Mouse (Mus musculus) liver, embryonic 13.5 days (tissue): ENCODE measurements around the gene Slc16a9. TPM values are rescaled to one million over a fixed set of nuclear protein-coding genes. Genes with fewer than 3 reads are reported as not detected.
A peak's percentile ranks its signal among the peaks of the same experiment; 100 is the strongest.
"Not testable (repeated sequence)": the region's sequence is repeated elsewhere in the genome, so short reads cannot be mapped to it uniquely, and the experiment has no call there.

Source experiments
- ATAC-seq: fragments of 200-750 bp; cut with Nextera tagmentation; 2 replicates; pipeline ENCODE4 v1.8.0; 2017; ENCODE audit warnings: low read depth, mild to moderate bottlenecking, moderate number of reproducible peaks, moderate library complexity
- DNase-seq: peaks from one replicate; pipeline ENCODE4 v3.0.0; 2022
- H3K27ac ChIP-seq: fragments of 300-500 bp; sonication (generic); 2 replicates; pipeline ENCODE4 v1.5.1; 2015; ENCODE audit warnings: moderate library complexity, mild to moderate bottlenecking, inconsistent platforms
- H3K27me3 ChIP-seq: fragments of 300-500 bp; sonication (generic); 2 replicates; pipeline ENCODE4 v1.6.1; 2015; ENCODE audit warnings: mild to moderate bottlenecking, inconsistent platforms
- H3K36me3 ChIP-seq: fragments of 300-500 bp; sonication (generic); 2 replicates; pipeline ENCODE4 v1.6.1; 2015; ENCODE audit warnings: mild to moderate bottlenecking, inconsistent platforms
- H3K4me1 ChIP-seq: fragments of 300-500 bp; sonication (generic); replicated peaks from 2 replicates; pipeline ENCODE4 v1.6.1; 2015; ENCODE audit warnings: inconsistent platforms
- H3K4me2 ChIP-seq: fragments of 300-500 bp; sonication (generic); 2 replicates; pipeline ENCODE4 v1.6.1; 2015; ENCODE audit warnings: inconsistent platforms, mild to moderate bottlenecking, moderate library complexity
- H3K4me3 ChIP-seq: fragments of 300-500 bp; sonication (generic); replicated peaks from 2 replicates; pipeline ENCODE4 v1.5.1; 2015; ENCODE audit warnings: mild to moderate bottlenecking, inconsistent platforms
- H3K9ac ChIP-seq: fragments of 300-500 bp; sonication (generic); 2 replicates; pipeline ENCODE4 v1.6.1; 2015; ENCODE audit warnings: mild to moderate bottlenecking, inconsistent platforms
- H3K9me3 ChIP-seq: fragments of 300-500 bp; sonication (generic); replicated peaks from 2 replicates; pipeline ENCODE4 v1.6.1; 2016; ENCODE audit warnings: inconsistent platforms
- WGBS: fragments of 180-500 bp; shearing (Covaris S2); methylation state at CpG from one replicate; pipeline ENCODE4 v1.1.7; 2015; ENCODE audit not compliant: insufficient replicate concordance; 5-methylcytosine and 5-hydroxymethylcytosine counted together
- polyA plus RNA-seq: library from polyadenylated mRNA; unstranded; fragments of >200 nt; fragmentation: Nextera tagmentation; extraction: Ambion mirVana; gene quantifications from 2 replicates; pipeline ENCODE4 v1.2.1, GENCODE M21; 2015

Slc16a9 gene
- polyA plus RNA-seq, 1 experiment from 2014 or later, result 0.45 TPM

DNA sequence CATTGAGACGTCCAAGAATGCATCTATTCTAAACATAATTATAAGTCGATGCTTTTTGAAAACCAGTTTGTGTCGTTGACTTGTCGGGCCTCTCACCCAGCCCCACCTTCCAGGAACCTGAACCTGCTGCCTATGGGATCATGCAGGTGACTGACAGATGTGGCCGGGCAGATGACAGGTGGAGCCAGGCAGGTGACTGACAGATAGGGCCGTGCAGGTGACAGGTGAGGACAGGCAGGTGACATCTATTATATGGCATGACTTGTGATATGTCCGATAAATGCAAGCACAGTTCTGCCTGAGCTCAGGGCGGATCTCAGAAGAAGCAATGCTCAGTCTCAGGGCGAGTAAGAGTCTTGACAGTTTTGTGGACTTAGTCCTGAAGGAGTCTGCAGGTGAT, 33.6 kb upstream of the Slc16a9 start:
- no peak overlapping the region for H3K4me3 ChIP-seq
- no peak for ATAC-seq
- DNase-seq, result no peak
- H3K4me2 ChIP-seq, result no peak overlapping the region
- no peak overlapping the region for H3K27ac ChIP-seq
- H3K9ac ChIP-seq, result no peak overlapping the region
- 61% methylated on average over 9 of the region's 9 CpGs for WGBS
- no peaks in the 10 kb centered on the region for H3K27me3 ChIP-seq
- H3K4me1 ChIP-seq, result no peaks in the 10 kb centered on the region
- H3K9me3 ChIP-seq, result no peaks in the 10 kb centered on the region
- no peaks in the 10 kb centered on the region for H3K36me3 ChIP-seq

DNA sequence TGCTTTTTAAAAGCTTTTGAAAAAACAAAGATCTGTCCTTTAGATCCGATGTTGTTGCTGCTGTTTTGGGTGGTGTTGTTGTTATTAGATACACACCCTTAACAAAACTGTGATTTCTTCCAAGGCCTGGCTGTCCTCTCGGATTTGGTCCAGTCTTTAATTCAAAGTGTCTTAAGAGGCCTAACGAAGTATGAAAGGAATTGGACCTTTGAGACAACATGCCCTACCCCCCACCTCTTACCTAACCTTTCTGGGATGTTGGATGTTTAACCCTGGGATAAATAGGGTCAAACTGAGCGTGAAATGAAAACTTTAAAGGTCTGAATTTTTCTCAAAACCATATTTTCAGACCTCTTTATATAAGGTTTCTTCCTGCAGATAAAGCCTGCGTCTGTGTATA, 23.9 kb upstream of the Slc16a9 start:
- Histone ChIP-seq H3K36me3 (no peaks in the 10 kb centered on the region), H3K4me3 (no peak overlapping the region), H3K9ac (no peak overlapping the region), H3K4me2 (no peak overlapping the region), H3K4me1 (no peaks in the 10 kb centered on the region), H3K27me3 (no peaks in the 10 kb centered on the region), H3K27ac (no peak overlapping the region), H3K9me3 (no peaks in the 10 kb centered on the region)
- ATAC-seq (no peak), DNase-seq (no peak)
- 63% methylated on average over 5 of the region's 5 CpGs for WGBS

DNA sequence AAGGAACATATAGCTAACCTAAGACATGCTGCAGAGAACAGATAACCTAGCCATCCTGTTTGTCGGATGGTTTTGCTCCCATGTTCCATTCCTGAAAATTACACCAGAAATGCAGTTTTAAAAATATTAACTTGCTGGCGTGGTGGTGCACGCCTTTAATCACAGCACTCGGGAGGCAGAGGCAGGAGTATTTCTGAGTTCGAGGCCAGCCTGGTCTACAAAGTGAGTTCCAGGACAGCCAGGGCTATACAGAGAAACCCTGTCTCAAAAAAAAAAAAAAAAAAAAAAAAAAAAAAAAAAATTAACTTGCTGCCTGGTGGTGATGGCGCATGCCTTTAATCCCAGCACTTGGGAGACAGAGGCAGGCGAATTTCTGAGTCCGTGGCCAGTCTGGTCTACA, 22.7 kb upstream of the Slc16a9 start:
- WGBS, result 71% methylated on average over 8 of the region's 8 CpGs

DNA sequence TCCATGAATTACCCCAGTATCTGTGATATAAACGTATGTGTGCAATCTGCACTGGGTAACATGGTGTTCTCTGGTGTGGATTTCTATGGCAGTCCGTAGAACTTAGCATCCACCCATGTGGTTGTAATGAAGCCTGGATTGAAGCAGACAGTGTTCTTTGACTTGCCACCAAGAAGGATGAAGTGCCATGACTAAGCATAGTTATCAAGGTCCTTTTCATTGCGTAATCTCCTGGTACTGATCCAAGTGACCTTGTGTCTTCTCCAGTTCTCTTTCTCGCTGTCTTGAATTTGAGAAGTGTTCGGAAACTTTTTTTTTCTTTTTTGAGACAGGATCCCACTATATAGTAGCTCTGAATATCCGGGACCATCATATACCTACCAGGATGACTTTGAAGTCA, 20.3 kb upstream of the Slc16a9 start:
- DNase-seq, result no peak
- H3K27ac ChIP-seq, result no peak overlapping the region
- H3K9me3 ChIP-seq, result no peaks in the 10 kb centered on the region
- 65% methylated on average over 6 of the region's 6 CpGs for WGBS
- ATAC-seq, result no peak
- no peak overlapping the region for H3K9ac ChIP-seq
- no peaks in the 10 kb centered on the region for H3K36me3 ChIP-seq
- H3K4me1 ChIP-seq, result no peaks in the 10 kb centered on the region
- no peaks in the 10 kb centered on the region for H3K27me3 ChIP-seq
- H3K4me2 ChIP-seq, result no peak overlapping the region
- H3K4me3 ChIP-seq, result no peak overlapping the region

More for the DNA sequence above, 22.7 kb upstream of the Slc16a9 start:
- not testable (repeated sequence) for H3K27ac ChIP-seq, H3K9me3 ChIP-seq, H3K27me3 ChIP-seq, H3K4me3 ChIP-seq, DNase-seq, H3K36me3 ChIP-seq, H3K4me2 ChIP-seq, H3K4me1 ChIP-seq, H3K9ac ChIP-seq, ATAC-seq

DNA sequence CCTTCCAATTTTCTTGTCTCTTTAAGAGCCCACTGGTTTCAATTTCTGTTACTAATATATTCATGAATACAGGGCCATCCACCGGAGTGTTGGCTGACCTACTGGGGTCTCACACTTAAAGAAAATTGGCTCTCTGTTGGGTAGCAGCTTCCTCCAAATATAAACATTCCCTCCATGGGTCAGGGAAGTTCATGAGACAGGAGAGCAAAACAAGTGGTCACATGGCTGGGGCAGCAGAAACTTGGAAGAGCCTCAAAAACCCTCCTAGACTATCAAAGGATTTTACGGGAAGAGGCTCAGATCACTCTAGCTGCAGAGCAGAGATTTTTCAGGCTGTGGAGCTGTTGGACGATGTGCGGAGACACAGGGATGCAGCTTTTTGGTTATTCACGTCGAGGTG, 19.1 kb upstream of the Slc16a9 start:
- Histone ChIP-seq H3K4me1 (no peaks in the 10 kb centered on the region), H3K4me3 (no peak overlapping the region), H3K9ac (no peak overlapping the region), H3K36me3 (no peaks in the 10 kb centered on the region), H3K27ac (no peak overlapping the region), H3K4me2 (no peak overlapping the region), H3K27me3 (no peaks in the 10 kb centered on the region), H3K9me3 (no peaks in the 10 kb centered on the region)
- DNase-seq (no peak), ATAC-seq (no peak)
- 72% methylated on average over 6 of the region's 6 CpGs for WGBS

DNA sequence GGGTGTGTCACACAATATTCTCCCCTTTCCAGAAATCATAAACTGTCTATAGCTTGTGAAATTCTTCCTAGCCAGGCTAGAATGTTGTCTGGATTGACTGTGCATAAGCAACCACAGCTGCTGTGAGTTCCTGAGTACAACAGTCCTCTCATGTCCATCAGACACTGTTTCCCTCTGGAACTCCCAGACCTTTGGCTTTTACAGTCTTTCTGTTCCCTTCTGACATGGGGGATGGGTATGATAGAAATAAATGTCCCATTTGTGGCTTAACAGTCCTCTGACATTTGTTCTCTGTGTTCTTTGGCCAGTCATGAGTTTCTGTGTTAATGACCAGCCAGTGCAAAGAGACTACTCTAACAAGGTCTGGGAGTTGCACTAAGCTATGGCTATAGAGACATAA, 18.3 kb upstream of the Slc16a9 start:
- Histone ChIP-seq H3K9ac (no peak overlapping the region), H3K36me3 (no peaks in the 10 kb centered on the region), H3K4me3 (no peak overlapping the region), H3K27ac (no peak overlapping the region), H3K9me3 (no peaks in the 10 kb centered on the region), H3K27me3 (no peaks in the 10 kb centered on the region), H3K4me2 (no peak overlapping the region), H3K4me1 (no peaks in the 10 kb centered on the region)
- DNase-seq (no peak), ATAC-seq (no peak)

DNA sequence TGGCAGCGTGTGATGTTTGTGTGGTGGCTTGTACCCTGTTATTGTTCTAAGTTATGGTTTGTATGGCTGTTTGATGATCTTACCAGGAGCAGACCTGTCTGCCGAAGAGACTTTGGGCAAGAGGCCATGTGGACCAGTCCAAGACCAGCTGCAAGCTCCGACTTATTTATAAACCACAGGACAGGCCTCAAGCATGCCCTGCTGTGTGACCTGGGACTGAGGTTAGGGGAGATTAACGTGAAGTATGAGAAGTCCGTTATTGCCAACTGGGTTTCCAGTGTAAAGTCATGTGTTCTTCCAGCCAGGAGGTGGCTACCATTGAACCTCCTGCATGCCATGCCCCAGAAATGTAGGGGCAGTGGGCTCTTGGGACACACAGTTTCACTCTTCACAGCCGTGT, 14.5 kb upstream of the Slc16a9 start:
- Histone ChIP-seq H3K27ac (no peak overlapping the region), H3K9me3 (no peaks in the 10 kb centered on the region), H3K4me1 (no peaks in the 10 kb centered on the region), H3K4me3 (no peak overlapping the region), H3K4me2 (no peak overlapping the region), H3K36me3 (no peaks in the 10 kb centered on the region), H3K9ac (no peak overlapping the region), H3K27me3 (no peaks in the 10 kb centered on the region)
- DNase-seq, result no peak
- no peak for ATAC-seq
- 67% methylated on average over 6 of the region's 6 CpGs for WGBS

DNA sequence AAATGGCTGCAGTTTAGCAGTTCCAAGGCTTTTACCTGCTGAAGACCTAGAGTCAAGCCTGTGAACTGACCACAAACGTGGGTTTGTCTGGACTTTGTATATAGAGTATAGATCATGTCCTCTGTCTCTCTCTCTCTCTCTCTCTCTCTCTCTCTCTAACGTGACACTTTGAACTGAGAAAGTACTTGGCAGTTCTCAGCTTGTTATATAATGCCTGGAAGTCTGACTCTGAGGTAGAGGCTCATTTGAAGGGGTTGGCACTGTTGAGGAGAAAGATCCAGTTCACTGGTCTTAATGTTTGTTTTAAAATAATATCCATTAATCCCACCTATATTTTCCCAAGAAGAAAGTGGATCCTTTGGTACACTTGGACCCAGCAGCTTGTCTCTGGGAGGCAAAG, 7.0 kb upstream of the Slc16a9 start:
- no peaks in the 10 kb centered on the region for H3K4me1 ChIP-seq
- no peak for DNase-seq
- no peaks in the 10 kb centered on the region for H3K36me3 ChIP-seq
- peaks cover 3% of the 10 kb centered on the region for H3K27me3 ChIP-seq
- H3K27ac ChIP-seq, result no peak overlapping the region
- H3K9ac ChIP-seq, result no peak overlapping the region
- H3K9me3 ChIP-seq, result no peaks in the 10 kb centered on the region
- 37% methylated on average over 2 of the region's 2 CpGs for WGBS
- no peak overlapping the region for H3K4me3 ChIP-seq
- H3K4me2 ChIP-seq, result no peak overlapping the region
- no peak for ATAC-seq

DNA sequence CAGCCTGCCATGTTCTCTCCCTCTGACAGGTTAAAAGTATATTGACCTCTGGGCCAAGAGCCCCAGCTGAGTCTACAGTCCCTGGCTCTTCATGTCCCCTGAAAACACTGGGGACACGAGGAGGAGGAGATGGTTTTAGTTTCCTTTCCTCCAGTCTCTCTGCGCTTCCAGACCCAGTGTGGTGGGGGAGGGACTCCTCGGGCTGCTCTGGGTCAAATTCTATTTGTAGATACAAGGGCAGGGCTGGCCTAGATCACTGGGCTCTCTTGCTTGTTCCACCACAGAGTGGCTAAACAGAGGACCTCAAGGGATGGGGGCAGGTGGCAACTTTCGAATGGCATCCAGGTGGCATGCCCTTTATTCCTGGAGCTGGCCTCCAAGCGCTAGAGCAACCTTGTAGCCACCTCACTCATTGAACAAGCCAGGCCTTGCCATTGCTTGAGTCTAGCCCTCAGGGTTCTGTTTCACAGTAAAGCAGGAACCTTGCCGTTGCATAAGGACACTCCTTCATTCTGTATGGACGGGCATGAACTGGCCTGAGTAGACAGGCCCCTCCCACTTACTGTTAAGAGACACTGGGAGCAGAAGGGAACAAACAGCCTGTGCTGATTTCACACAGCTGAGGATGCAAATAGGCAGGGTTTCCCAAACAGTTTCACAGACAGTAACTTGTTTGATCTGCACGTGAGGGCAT, 2.0 kb upstream of the Slc16a9 start:
- 33% methylated on average over 8 of the region's 8 CpGs for WGBS
- Histone ChIP-seq H3K27me3 (peaks cover 45% of the 10 kb centered on the region), H3K36me3 (no peaks in the 10 kb centered on the region), H3K27ac (no peak overlapping the region), H3K4me2 (no peak overlapping the region), H3K4me1 (0 out of 2 replicates have a peak, but pooled peaks cover 4% of the 10 kb centered on the region), H3K4me3 (no peak overlapping the region), H3K9ac (no peak overlapping the region), H3K9me3 (no peaks in the 10 kb centered on the region)
- ATAC-seq (peak; percentile 48), DNase-seq (no peak)

DNA sequence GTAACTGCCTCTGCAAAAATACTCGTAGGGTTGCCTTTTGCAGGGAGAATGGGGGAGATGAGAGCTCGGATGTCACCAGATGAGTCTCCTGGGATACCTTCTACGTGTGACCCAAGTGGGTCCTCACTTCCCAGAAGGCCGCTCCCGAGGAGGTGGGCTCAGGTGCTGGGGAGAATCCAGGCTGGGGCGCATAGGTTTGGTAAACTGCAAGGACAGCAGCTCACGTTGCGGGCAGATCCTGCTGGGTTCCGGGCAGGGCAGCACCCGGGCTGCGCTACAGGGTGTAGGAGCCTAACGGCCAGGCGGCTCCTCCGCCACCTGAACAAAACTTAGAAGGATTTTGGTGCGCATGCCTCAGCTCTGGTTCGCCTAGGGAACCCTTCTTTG, 652 bp downstream of the Slc16a9 start:
- 3% methylated on average over 16 of the region's 16 CpGs for WGBS
- peak overlapping the region; percentile 66 for H3K4me2 ChIP-seq
- no peak for DNase-seq
- ATAC-seq, result no peak
- H3K9ac ChIP-seq, result 0 out of 2 replicates have a peak overlapping the region, but pooled peaks have one; percentile 22
- 0 out of 2 replicates have a peak, but pooled peaks cover 4% of the 10 kb centered on the region for H3K4me1 ChIP-seq
- H3K36me3 ChIP-seq, result no peaks in the 10 kb centered on the region
- peaks cover 45% of the 10 kb centered on the region for H3K27me3 ChIP-seq
- H3K27ac ChIP-seq, result no peak overlapping the region
- H3K4me3 ChIP-seq, result peak overlapping the region; percentile 54
- H3K9me3 ChIP-seq, result no peaks in the 10 kb centered on the region

DNA sequence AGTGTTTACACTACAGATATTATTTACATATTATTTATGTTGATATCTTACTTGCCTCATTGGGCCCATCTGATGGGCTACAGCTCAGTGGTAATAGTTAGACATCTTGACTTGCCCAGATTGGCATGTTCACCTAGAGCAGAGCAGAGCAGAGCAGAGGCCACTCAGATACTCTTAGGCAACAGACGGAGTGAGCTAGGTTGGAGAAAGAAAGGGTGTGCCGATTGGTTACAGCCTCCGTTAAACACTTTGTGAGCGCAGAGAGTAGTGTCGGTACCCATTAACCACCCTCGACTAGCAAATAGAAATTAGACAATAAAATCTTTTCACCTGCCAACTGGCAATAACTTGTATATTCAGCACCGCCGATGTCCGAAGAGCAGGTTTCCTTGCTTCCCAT, 1.2 kb downstream of the Slc16a9 start:
- Histone ChIP-seq H3K4me1 (0 out of 2 replicates have a peak, but pooled peaks cover 4% of the 10 kb centered on the region), H3K27me3 (peaks cover 45% of the 10 kb centered on the region), H3K4me2 (peak overlapping the region; percentile 66), H3K4me3 (peak overlapping the region; percentile 54), H3K9me3 (no peaks in the 10 kb centered on the region), H3K36me3 (no peaks in the 10 kb centered on the region), H3K9ac (no peak overlapping the region), H3K27ac (no peak overlapping the region)
- ATAC-seq (no peak), DNase-seq (no peak)
- WGBS, result 43% methylated on average over 9 of the region's 9 CpGs

DNA sequence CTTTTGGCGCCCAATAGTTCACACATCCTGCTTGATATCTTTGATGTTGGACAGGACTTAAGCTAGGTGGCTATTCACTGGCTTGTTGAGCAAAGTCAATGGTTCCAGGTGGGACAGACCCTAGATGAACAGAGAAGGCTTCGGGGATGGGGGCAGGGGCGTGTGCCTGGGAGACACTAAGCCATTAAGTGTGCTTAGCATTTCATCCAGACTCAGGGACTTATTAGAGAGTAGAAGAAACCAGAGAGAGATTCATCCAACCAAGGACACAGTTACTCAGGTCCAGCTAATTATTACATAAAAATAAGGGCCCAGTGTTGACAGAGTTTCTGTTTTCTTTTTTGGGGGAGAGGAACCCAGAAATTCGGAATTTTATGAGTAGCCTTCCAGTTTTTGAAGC, 5.5 kb downstream of the Slc16a9 start:
- H3K9ac ChIP-seq, result no peak overlapping the region
- no peak overlapping the region for H3K4me3 ChIP-seq
- H3K36me3 ChIP-seq, result no peaks in the 10 kb centered on the region
- H3K4me2 ChIP-seq, result no peak overlapping the region
- ATAC-seq (no peak), DNase-seq (no peak)
- no peak overlapping the region for H3K27ac ChIP-seq
- WGBS, result 64% methylated on average over 4 of the region's 4 CpGs
- H3K27me3 ChIP-seq, result peaks cover 17% of the 10 kb centered on the region
- H3K9me3 ChIP-seq, result no peaks in the 10 kb centered on the region
- 0 out of 2 replicates have a peak, but pooled peaks cover 4% of the 10 kb centered on the region for H3K4me1 ChIP-seq
